Mouse (Mus musculus): ENCODE data around the gene N4bp3. TPM values are rescaled to one million over a fixed set of nuclear protein-coding genes. Genes with fewer than 3 reads are reported as not detected.
A peak's percentile ranks its signal among the peaks of the same experiment; 100 is the strongest.

The N4bp3 gene
- polyA plus RNA-seq, 1 experiment from 2014 or later = 43.9 TPM

- no peaks in the 10 kb centered on the region; the same call in 1 of the 2 replicates for H3K4me1 ChIP-seq (ENCODE audit: insufficient read depth, low read depth, low read length)
- TF ChIP-seq CTCF (IDR thresholded peaks at IDR 0.05) = no peak
- TF ChIP-seq EP300 (IDR thresholded peaks at IDR 0.05) = no peak
- H3K27ac ChIP-seq (ENCODE audit: low read length) = peak overlapping the region; percentile 29; the same call in 1 of the 2 replicates
- DNase-seq (ENCODE audit: low spot score) (no peak), ATAC-seq (peak; percentile 54)
- H3K9me3 ChIP-seq (ENCODE audit: low read length) = no peaks in the 10 kb centered on the region
- no peaks in the 10 kb centered on the region for H3K36me3 ChIP-seq (ENCODE audit: insufficient read depth, low read length)
- H3K27me3 ChIP-seq (replicated peaks; ENCODE audit: insufficient read depth, low read length) = no peaks in the 10 kb centered on the region
- no peak overlapping the region for H3K9ac ChIP-seq (replicated peaks; ENCODE audit: low read depth)
- H3K4me2 ChIP-seq (replicated peaks; ENCODE audit: low read depth, low read length) = no peak overlapping the region
- H3K4me3 ChIP-seq (ENCODE audit: low read depth, low read length) = no peak overlapping the region
- 54% methylated on average over 10 of the region's 10 CpGs for WGBS
Measured at GRCm38 (mm10) chr11:51656798-51657521, 6.3 kb upstream of the N4bp3 start.

GRCm38 (mm10) chr11:51654891-51655290, 4.2 kb upstream of the N4bp3 start:
- Histone ChIP-seq H3K9ac (replicated peaks; ENCODE audit: low read depth) (no peak overlapping the region), H3K27me3 (replicated peaks; ENCODE audit: insufficient read depth, low read length) (no peaks in the 10 kb centered on the region), H3K4me1 (ENCODE audit: insufficient read depth, low read depth, low read length) (no peaks in the 10 kb centered on the region; the same call in 1 of the 2 replicates), H3K27ac (ENCODE audit: low read length) (no peak overlapping the region), H3K36me3 (ENCODE audit: insufficient read depth, low read length) (no peaks in the 10 kb centered on the region), H3K9me3 (ENCODE audit: low read length) (no peaks in the 10 kb centered on the region), H3K4me2 (replicated peaks; ENCODE audit: low read depth, low read length) (no peak overlapping the region), H3K4me3 (ENCODE audit: low read depth, low read length) (no peak overlapping the region)
- WGBS = 89% methylated on average over 3 of the region's 3 CpGs
- ATAC-seq = no peak
- no peak for DNase-seq (ENCODE audit: low spot score)
- TF ChIP-seq EP300 (IDR thresholded peaks at IDR 0.05) (no peak), CTCF (IDR thresholded peaks at IDR 0.05) (no peak)

GRCm38 (mm10) chr11:51653736-51654135, 3.1 kb upstream of the N4bp3 start:
- ATAC-seq (no peak), DNase-seq (ENCODE audit: low spot score) (no peak)
- no peaks in the 10 kb centered on the region; the same call in 1 of the 2 replicates for H3K4me1 ChIP-seq (ENCODE audit: insufficient read depth, low read depth, low read length)
- 78% methylated on average over 6 of the region's 6 CpGs for WGBS
- TF ChIP-seq EP300 (IDR thresholded peaks at IDR 0.05) = no peak
- no peaks in the 10 kb centered on the region for H3K36me3 ChIP-seq (ENCODE audit: insufficient read depth, low read length)
- H3K27me3 ChIP-seq (replicated peaks; ENCODE audit: insufficient read depth, low read length) = no peaks in the 10 kb centered on the region
- no peaks in the 10 kb centered on the region for H3K9me3 ChIP-seq (ENCODE audit: low read length)
- no peak overlapping the region for H3K4me2 ChIP-seq (replicated peaks; ENCODE audit: low read depth, low read length)
- no peak overlapping the region for H3K27ac ChIP-seq (ENCODE audit: low read length)
- H3K9ac ChIP-seq (replicated peaks; ENCODE audit: low read depth) = no peak overlapping the region
- no peak overlapping the region for H3K4me3 ChIP-seq (ENCODE audit: low read depth, low read length)

GRCm38 (mm10) chr11:51652889-51653418, 2.3 kb upstream of the N4bp3 start:
- 97% methylated on average over 4 of the region's 4 CpGs for WGBS
- H3K9ac ChIP-seq (replicated peaks; ENCODE audit: low read depth) = no peak overlapping the region
- no peaks in the 10 kb centered on the region for H3K36me3 ChIP-seq (ENCODE audit: insufficient read depth, low read length)
- H3K9me3 ChIP-seq (ENCODE audit: low read length) = no peaks in the 10 kb centered on the region
- DNase-seq (ENCODE audit: low spot score) = no peak
- no peak for TF ChIP-seq CTCF (IDR thresholded peaks at IDR 0.05)
- no peak for TF ChIP-seq EP300 (IDR thresholded peaks at IDR 0.05)
- no peak for ATAC-seq
- H3K4me3 ChIP-seq (ENCODE audit: low read depth, low read length) = no peak overlapping the region
- no peaks in the 10 kb centered on the region for H3K27me3 ChIP-seq (replicated peaks; ENCODE audit: insufficient read depth, low read length)
- H3K27ac ChIP-seq (ENCODE audit: low read length) = no peak overlapping the region
- H3K4me1 ChIP-seq (ENCODE audit: insufficient read depth, low read depth, low read length) = no peaks in the 10 kb centered on the region
- no peak overlapping the region for H3K4me2 ChIP-seq (replicated peaks; ENCODE audit: low read depth, low read length)

- H3K4me2 ChIP-seq (replicated peaks; ENCODE audit: low read depth, low read length) = peak overlapping the region; percentile 91
- H3K9me3 ChIP-seq (ENCODE audit: low read length) = no peaks in the 10 kb centered on the region
- 2% methylated on average over 28 of the region's 30 CpGs for WGBS
- ATAC-seq (peak; percentile 8), DNase-seq (ENCODE audit: low spot score) (peak; percentile 20)
- peak overlapping the region; percentile 69 for H3K4me3 ChIP-seq (ENCODE audit: low read depth, low read length)
- H3K27ac ChIP-seq (ENCODE audit: low read length) = peak overlapping the region; percentile 83
- H3K27me3 ChIP-seq (replicated peaks; ENCODE audit: insufficient read depth, low read length) = no peaks in the 10 kb centered on the region
- H3K4me1 ChIP-seq (ENCODE audit: insufficient read depth, low read depth, low read length) = peaks cover 6% of the 10 kb centered on the region; the same call in 1 of the 2 replicates
- no peaks in the 10 kb centered on the region for H3K36me3 ChIP-seq (ENCODE audit: insufficient read depth, low read length)
- 0 out of 2 replicates have a peak, but pooled peaks have one; percentile 2 for TF ChIP-seq CTCF (IDR thresholded peaks at IDR 0.05)
- no peak for TF ChIP-seq EP300 (IDR thresholded peaks at IDR 0.05)
- peak overlapping the region; percentile 74 for H3K9ac ChIP-seq (replicated peaks; ENCODE audit: low read depth)
Measured at GRCm38 (mm10) chr11:51650261-51650660, 381 bp downstream of the N4bp3 start.

GRCm38 (mm10) chr11:51649889-51650199, 798 bp downstream of the N4bp3 start:
- TF ChIP-seq EP300 (IDR thresholded peaks at IDR 0.05) (no peak), CTCF (IDR thresholded peaks at IDR 0.05) (no peak)
- Histone ChIP-seq H3K9me3 (ENCODE audit: low read length) (no peaks in the 10 kb centered on the region), H3K27me3 (replicated peaks; ENCODE audit: insufficient read depth, low read length) (no peaks in the 10 kb centered on the region), H3K4me1 (ENCODE audit: insufficient read depth, low read depth, low read length) (peaks cover 8% of the 10 kb centered on the region; the same call in 1 of the 2 replicates), H3K4me2 (replicated peaks; ENCODE audit: low read depth, low read length) (peak overlapping the region; percentile 91), H3K36me3 (ENCODE audit: insufficient read depth, low read length) (no peaks in the 10 kb centered on the region), H3K4me3 (ENCODE audit: low read depth, low read length) (peak overlapping the region; percentile 69), H3K27ac (ENCODE audit: low read length) (peak overlapping the region; percentile 83), H3K9ac (replicated peaks; ENCODE audit: low read depth) (peak overlapping the region; percentile 74)
- WGBS = 9% methylated on average over 7 of the region's 7 CpGs
- ATAC-seq (no peak), DNase-seq (ENCODE audit: low spot score) (peak; percentile 49)

Measured in lung, postnatal 0 days (tissue).